Mouse (Mus musculus) spleen, adult 2 months (tissue): ENCODE measurements around the gene Mgst3.

Experiments used
- CTCF ChIP-seq: fragments of 200-500 bp; IDR thresholded peaks from 2 replicates; pipeline ENCODE4 v1.5.1; 2011; ENCODE audit warnings: mild to moderate bottlenecking, inconsistent platforms; ENCODE audit not compliant: insufficient read depth, insufficient read length, insufficient replicate concordance; ENCODE audit errors: extremely low read depth
- POLR2A ChIP-seq: fragments of 200-500 bp; IDR thresholded peaks from 2 replicates; pipeline ENCODE4 v1.6.1; 2011; ENCODE audit warnings: low read depth, low read length, inconsistent platforms

- no peak for TF ChIP-seq CTCF
- TF ChIP-seq POLR2A, result no peak
These were observed 25.1 kb downstream of the Mgst3 start for GRCm38 (mm10) chr1:167368513-167368912.
